Mouse (Mus musculus): ENCODE measurements at regions not wholly inside any gene's neighbourhood (a gene's known extent, or its start where the extent isn't known, plus 50 kb on each side); places are given as distances from the start of the nearest gene placed in this dataset.

DNA sequence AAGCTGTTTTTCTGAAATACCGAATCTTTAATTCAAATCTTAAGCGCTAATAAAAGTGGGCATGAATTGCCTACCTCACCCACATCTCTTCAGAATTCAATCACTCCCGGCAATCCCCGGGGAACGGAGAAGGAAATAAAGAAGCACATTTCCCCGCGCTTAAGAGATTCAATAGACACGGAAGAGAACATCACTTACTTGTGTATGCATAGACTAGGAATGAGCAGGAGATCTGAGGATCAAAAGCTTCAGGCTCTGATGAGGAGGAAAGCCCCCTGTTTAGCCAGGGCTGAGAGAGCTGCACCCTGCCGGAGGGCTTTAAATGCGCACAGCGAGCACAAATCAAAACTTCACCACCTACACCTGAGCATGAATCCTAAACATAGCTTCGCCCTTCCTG lies 72.0 kb upstream of the Arglu1 start:
- no peak for DNase-seq (ENCODE audit: low spot score in 2 of 2)

- no peak for DNase-seq (ENCODE audit: low spot score in 2 of 2)
Measured at GRCm38 (mm10) chr8:8758283-8758682, 68.0 kb upstream of the Arglu1 start.

DNA sequence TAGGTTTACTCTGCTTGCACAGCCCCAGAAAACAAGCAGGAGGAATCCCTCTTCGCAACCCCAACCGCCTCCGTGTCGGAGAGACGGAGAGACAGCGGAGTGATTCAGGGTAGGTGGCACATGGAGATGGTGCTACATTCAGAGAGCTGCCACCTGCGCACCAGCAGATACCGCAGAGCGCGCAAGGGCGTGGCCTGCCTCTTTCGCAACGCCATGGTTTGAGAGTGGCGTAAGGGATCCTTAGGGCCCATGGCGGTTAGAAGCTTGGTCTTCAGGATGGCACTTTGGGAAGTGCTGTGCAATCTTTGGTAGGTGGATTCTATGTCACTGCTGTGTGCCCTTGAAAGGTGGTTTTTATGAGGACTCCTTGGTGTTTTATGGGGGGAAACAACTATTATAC lies 60.9 kb upstream of the Arglu1 start:
- no peak for DNase-seq (ENCODE audit: low spot score in 2 of 2)

GRCm38 (mm10) chr8:8746691-8747090 lies 56.4 kb upstream of the Arglu1 start:
- no peak for DNase-seq (ENCODE audit: low spot score in 2 of 2)

GRCm38 (mm10) chr8:8745615-8746285 lies 55.4 kb upstream of the Arglu1 start:
- DNase-seq (ENCODE audit: low spot score in 2 of 2): no peak
